Mouse (Mus musculus) liver (tissue): Measurements from ENCODE around the gene Chst8.

Experiments used
- DNase-seq: peaks from one replicate; pipeline ENCODE4 v3.0.0-alpha.2; 2020; ENCODE audit warnings: mixed read lengths

Chst8 gene

GRCm38 (mm10) chr7:34799404-34799771, 13.1 kb downstream of the Chst8 start:
- DNase-seq = no peak

DNA sequence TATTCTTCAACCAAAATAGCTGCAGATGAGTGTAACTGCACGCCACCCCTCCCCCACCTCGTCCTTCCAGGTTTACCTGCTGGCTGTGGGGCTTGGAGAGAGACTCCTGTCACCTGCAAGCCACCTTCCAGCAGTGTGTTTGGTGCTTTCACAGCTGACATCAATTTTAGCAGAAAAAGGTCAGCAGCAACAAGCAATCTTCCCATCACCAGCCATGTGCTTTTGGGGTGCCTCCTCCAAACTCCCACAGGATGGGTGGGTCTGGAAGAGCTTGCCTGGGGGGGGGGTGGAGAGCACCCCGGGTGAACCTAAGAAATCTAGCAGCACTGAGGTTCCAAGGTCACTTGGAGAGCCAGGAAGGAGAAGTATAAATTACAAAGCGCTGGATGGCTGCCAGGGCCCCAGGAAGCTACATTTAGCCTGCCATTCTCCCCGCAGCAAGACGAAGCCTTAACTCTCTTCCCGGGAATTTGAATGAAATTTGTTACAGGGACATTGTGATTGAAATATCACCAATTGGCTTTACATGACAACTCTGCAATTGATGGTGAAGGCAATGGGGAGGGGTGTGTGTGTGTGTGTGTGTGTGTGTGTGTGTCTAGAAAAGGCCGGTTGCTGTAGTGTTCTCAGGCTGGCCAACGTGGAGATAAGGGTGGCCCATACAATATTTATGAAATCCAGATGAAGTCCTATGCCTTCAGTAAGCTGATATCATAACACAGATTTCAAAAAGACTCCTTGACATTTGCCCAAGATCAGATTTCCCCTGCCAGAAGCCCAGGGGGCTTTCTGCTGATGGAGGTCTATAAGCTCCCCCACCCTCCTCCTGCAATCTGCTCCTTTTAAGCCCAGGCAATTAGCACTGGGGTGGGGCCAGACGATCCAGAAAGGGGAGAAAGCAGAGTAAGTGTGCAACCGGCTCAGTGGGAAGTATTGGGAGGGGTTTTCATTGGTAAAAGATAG, 13.8 kb downstream of the Chst8 start:
- no peak for DNase-seq

DNA sequence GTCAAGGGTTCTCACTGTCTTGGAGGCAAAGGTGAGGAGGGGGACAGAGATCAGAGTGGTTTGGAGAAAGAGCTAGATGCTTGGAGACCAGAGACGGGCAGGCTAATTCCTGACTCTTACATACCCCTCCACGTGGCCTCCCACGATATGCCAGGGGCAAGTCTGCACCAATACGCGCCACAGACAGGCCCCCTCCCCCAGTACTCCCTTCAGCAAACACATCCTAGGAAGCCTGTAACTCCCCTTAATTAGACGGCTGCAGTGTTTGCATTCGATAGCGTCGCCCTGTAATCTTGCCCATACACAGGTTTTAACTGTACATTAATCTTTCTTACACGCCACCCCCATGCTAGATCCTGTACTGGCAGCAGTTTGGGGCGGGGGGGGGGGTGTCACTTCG, 14.5 kb downstream of the Chst8 start:
- DNase-seq = no peak

DNA sequence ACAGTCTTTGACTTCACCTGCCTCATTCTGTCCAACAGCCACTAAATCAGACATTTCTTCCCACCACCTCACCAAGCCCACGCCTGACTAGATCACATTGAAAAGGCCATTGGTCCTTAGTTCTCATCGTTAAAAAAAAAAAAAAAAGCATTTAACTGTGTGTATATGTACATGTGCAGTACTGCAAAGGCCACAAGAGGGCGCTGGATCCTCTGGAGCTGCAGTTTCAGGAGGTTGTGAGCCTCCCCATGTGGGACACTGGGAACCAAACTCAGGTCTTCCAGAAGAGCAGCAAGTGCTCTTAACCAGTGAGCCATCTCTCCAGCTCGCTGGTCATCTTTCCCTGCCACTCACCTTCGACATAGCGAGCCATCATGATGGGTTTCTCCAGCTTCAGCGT, 22.1 kb downstream of the Chst8 start:
- DNase-seq = no peak

- DNase-seq = no peak
Measured at GRCm38 (mm10) chr7:34787171-34787570, 25.3 kb downstream of the Chst8 start.

DNA sequence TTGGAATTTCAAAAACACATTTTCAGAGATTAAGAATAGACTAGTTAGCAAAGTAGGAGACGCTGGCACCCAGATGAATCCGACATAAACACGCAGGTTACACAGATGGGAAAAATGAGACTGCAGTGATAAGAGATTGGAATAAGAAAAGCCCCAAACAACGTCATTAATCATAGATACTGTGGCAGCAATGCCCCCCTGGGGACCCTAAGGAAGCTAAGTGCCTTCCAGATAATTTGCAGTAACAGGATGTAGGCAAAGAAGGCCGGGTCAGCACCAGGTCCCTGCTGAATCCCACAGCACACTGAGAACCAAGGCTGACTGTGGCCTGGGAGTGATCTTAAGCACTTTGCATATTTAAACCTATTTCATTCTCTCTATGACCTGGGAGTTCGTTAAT, 27.5 kb downstream of the Chst8 start:
- no peak for DNase-seq

GRCm38 (mm10) chr7:34784469-34784868, 28.0 kb downstream of the Chst8 start:
- DNase-seq = no peak

DNA sequence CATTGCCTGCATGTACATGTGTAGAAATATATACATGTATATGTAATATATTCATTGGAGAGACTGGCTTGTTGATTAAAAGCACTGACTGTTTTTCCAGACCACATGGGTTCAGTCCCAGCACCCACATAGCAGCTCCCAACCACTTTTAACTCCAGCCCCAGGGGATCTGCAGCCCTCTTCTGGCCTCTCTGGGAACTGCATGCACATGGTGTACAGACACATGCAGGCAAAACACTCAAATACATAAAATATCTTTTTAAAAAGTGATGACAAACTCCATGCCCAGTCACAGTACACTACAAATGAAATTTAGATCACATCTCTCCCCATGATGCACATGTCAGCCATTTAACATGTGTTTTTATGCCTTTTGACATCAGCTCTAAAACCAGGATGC, 30.5 kb downstream of the Chst8 start:
- no peak for DNase-seq

- DNase-seq = no peak
Measured at GRCm38 (mm10) chr7:34781217-34781616, 31.3 kb downstream of the Chst8 start.

DNA sequence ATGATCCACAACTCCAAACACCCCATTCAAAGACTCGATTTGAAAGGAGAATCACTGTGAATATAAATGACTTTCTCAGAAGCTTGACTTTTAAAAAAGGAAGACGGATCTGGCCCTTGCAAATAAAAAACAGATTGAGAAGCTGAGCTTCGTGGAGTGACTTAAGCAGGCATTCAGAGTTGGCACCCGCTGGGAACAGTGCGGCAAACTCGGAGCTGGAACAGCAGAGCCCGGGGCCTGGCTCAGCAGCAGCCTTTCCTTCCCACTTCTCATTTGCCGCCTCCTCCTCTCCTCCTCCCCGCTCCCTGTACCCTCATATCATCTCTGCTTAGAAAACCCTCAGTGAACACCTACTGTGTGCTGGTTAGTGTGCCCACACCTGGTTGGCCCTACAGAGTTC, 34.1 kb downstream of the Chst8 start:
- DNase-seq = no peak

DNA sequence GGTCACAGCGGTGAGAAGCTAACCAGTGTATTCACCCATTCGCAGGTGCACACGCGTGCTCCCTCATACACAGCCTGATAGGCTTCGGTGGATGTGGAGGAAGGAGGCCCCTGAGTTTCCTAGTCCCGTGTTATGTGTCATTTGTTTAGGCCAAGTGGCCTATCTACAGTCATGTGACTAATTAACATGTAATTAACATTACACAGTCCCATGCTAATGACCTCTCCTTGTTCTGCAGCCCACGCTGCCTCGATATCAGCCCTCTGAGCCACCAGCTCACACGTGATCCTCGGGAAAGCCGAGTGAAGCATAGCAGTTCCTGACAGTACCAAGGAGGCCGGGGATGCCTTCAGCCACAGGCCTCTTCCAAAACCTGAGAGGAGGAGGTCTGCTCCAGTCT, 36.9 kb downstream of the Chst8 start:
- DNase-seq = no peak

DNA sequence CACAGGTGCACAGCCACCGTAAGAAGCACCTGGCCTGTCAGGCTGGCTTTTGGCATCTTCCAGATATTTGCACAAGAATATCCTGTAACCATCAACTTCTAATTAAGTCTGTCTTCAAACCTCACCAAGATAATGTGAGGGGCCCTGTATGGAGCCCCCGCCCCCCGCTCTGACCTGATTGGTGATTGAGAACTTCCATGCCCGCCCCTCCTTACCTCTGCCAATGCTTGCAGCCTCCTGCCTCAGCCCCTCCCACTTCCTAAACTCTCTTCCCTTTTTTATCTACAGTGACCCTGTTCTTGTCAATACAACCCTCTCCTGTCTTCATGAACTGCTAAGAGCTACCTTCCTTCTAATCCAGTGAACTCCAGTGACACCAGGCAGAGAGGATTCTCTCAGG, 37.6 kb downstream of the Chst8 start:
- DNase-seq = no peak

GRCm38 (mm10) chr7:34774020-34774419, 38.5 kb downstream of the Chst8 start:
- DNase-seq = no peak

GRCm38 (mm10) chr7:34773309-34773708, 39.2 kb downstream of the Chst8 start:
- DNase-seq = no peak

DNA sequence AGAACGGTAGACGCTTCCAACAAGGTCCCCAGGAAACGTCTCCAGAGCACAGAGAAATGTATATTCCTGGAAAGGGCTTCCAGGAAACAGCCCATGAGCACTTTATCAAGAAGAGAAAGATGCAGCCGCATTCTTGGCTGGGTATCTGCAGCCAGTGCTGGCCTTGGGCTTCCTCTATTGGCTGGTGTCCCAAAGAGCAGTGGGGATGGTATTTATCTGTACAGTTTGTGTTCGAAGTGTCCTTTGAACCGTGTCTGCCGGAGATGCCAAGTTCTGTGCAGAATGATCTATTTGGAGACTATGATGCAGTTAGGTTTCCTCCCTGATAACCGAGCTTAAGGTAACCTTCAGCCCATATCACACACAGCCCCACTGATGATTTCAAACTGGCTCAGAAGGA, 43.0 kb downstream of the Chst8 start:
- DNase-seq = no peak

- no peak for DNase-seq
Measured at GRCm38 (mm10) chr7:34764250-34765148, 48.0 kb downstream of the Chst8 start.

- DNase-seq = no peak
Measured at GRCm38 (mm10) chr7:34759378-34759822, 53.1 kb downstream of the Chst8 start.

DNA sequence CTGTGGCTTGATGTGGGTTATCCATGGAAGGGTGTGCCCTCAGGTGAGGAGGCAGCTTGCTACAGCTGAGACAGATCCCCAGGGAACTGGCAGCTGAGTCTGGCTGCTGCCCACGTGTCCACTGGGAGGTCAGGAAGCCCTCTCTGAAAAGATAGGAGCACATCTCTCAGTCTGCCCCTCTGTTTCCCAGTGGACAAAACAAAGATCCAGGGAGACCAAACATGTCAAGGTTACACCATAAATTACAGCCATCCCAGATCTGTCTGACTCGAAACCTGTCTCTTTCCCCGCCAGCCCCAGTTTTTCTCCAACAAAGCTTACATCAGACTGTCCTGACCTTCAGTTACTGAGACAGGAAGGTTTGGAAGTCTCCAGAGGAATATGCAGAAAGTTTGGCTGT, 53.8 kb downstream of the Chst8 start:
- no peak for DNase-seq

DNA sequence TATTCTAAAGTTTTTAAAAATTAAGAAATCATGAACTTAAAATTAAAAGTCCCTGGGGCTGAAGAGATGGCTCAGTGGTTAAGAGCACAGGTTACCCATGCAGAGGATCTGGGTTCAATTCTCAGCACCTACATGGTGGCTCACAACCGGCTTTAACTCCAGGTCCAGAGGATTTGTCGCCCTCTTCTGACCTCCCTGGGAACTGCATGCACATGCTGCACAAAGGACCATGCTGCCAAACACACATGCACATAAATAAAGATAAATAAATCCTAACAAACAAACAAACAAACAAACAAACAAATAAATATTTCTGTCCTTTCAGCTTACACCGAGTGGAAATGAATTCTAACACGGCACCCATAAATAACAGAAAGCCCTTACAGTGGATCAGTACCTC, 55.0 kb downstream of the Chst8 start:
- no peak for DNase-seq

GRCm38 (mm10) chr7:34753140-34753886, 59.2 kb downstream of the Chst8 start:
- DNase-seq = no peak

DNA sequence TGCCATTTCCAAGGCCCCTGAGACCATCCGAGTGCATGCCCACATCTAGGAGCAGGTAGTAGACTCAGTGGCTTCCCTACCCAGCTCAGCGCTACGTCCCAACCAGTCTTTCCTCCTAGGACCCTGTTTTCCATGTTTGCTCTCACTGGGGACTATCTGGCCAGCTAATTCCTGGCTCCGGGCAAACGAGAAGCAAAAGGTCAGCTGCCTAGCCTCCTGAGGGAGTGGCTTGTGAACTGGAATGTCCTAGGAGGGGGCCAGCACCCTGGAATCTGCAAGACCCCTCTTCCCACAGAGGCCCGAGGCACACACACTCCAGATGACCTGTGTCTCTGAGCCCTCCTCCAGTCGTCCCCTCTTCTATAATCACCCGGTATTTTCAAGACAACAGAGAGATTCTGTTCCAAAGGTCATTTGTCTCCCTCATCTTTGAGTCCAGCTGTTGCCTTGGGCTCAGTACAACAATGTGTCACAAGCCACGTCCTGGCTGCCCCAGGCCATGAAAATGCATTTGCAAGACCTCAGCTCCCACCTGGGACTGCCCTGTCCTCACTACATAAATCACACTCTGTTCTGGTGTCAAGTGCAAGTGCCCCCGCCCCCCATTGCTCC, 60.3 kb downstream of the Chst8 start:
- no peak for DNase-seq

GRCm38 (mm10) chr7:34750350-34750749, 62.2 kb downstream of the Chst8 start:
- DNase-seq = no peak

GRCm38 (mm10) chr7:34749753-34750152, 62.8 kb downstream of the Chst8 start:
- DNase-seq = no peak
